Mouse (Mus musculus): ENCODE data around the gene Stx18. TPM values are rescaled to one million over a fixed set of nuclear protein-coding genes. Genes with fewer than 3 reads are reported as not detected.

Gene Stx18
- polyA plus RNA-seq, 1 experiment from 2014 or later: 32.6 TPM

DNA sequence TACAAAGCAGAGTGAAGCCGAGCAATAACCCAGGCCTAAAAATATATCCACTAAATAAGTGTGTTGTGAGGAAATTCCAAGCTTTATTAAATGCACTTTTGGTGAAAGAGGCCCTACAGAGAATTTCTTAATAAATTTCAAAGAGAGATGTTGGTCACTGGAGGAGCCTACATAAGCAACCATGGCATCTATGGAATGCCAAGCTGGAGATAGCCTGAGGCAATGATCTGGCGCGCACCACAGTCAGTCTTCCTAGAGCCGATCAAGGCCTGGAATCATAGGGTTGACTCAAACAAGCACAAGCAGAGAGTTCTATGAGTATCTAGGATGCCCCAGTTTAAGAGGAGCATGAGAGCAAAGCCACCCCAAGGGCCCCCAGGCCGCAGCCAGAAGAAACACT lies 10.9 kb upstream of the Stx18 start:
- ATAC-seq: no peak
- 84% methylated on average over 5 of the region's 5 CpGs for WGBS
- no peak overlapping the region for H3K4me3 ChIP-seq (ENCODE audit: low read depth, low read length)
- no peak overlapping the region for H3K4me2 ChIP-seq (ENCODE audit: low read length)
- H3K27ac ChIP-seq (ENCODE audit: low read length): no peak overlapping the region
- no peaks in the 10 kb centered on the region for H3K4me1 ChIP-seq (ENCODE audit: control insufficient read depth, insufficient read depth, low read length)
- H3K9ac ChIP-seq (ENCODE audit: low read depth, low read length): no peak overlapping the region
- H3K27me3 ChIP-seq (ENCODE audit: control insufficient read depth, insufficient read depth, low read depth, low read length): no peaks in the 10 kb centered on the region
- no peaks in the 10 kb centered on the region for H3K9me3 ChIP-seq (replicated peaks; ENCODE audit: control insufficient read depth, low read length, poor library complexity, severe bottlenecking)
- H3K36me3 ChIP-seq (ENCODE audit: control insufficient read depth, insufficient read depth, low read length): no peaks in the 10 kb centered on the region

GRCm38 (mm10) chr5:38038274-38038673 lies 268 bp upstream of the Stx18 start:
- Histone ChIP-seq H3K4me2 (ENCODE audit: low read length) (peak overlapping the region; percentile 90), H3K4me1 (ENCODE audit: control insufficient read depth, insufficient read depth, low read length) (peaks cover 20% of the 10 kb centered on the region), H3K4me3 (ENCODE audit: low read depth, low read length) (peak overlapping the region; percentile 76), H3K36me3 (ENCODE audit: control insufficient read depth, insufficient read depth, low read length) (0 out of 2 replicates have a peak, but pooled peaks cover 3% of the 10 kb centered on the region), H3K27me3 (ENCODE audit: control insufficient read depth, insufficient read depth, low read depth, low read length) (peaks cover 5% of the 10 kb centered on the region; the same call in 1 of the 2 replicates), H3K27ac (ENCODE audit: low read length) (no peak overlapping the region), H3K9me3 (replicated peaks; ENCODE audit: control insufficient read depth, low read length, poor library complexity, severe bottlenecking) (no peaks in the 10 kb centered on the region), H3K9ac (ENCODE audit: low read depth, low read length) (peak overlapping the region; percentile 78)
- WGBS: 18% methylated on average over 9 of the region's 9 CpGs
- no peak for ATAC-seq

DNA sequence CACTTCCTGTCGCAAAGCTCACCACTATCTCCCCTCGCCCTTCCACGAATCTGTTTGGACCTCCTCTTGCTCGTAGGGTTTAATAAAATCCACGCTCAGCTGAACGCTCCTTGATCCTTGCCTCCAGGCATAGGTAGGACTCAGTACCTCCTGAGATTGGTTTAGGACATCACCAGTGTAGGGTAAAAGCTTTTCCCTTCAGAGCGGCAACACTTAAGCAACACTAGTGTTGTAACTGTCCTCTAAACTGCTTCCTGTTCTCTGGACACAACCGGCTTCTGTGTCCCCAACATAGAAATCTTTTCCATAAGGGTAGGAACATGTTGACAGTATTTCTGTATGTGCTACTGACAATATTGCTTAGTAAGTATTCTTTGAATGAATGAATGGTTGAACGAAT lies 1.3 kb downstream of the Stx18 start:
- H3K9me3 ChIP-seq (replicated peaks; ENCODE audit: control insufficient read depth, low read length, poor library complexity, severe bottlenecking): no peaks in the 10 kb centered on the region
- peak overlapping the region; percentile 76 for H3K4me3 ChIP-seq (ENCODE audit: low read depth, low read length)
- 0 out of 2 replicates have a peak, but pooled peaks cover 3% of the 10 kb centered on the region for H3K36me3 ChIP-seq (ENCODE audit: control insufficient read depth, insufficient read depth, low read length)
- 30% methylated on average over 9 of the region's 9 CpGs for WGBS
- peaks cover 3% of the 10 kb centered on the region; the same call in 1 of the 2 replicates for H3K27me3 ChIP-seq (ENCODE audit: control insufficient read depth, insufficient read depth, low read depth, low read length)
- ATAC-seq: no peak; the same call in 1 of the 2 replicates
- peak overlapping the region; percentile 77 for H3K4me2 ChIP-seq (ENCODE audit: low read length)
- H3K27ac ChIP-seq (ENCODE audit: low read length): 0 out of 2 replicates have a peak overlapping the region, but pooled peaks have one; percentile 81
- H3K9ac ChIP-seq (ENCODE audit: low read depth, low read length): peak overlapping the region; percentile 78
- peaks cover 20% of the 10 kb centered on the region for H3K4me1 ChIP-seq (ENCODE audit: control insufficient read depth, insufficient read depth, low read length)

- WGBS: 77% methylated on average over 2 of the region's 2 CpGs
- Histone ChIP-seq H3K9ac (ENCODE audit: low read depth, low read length) (no peak overlapping the region), H3K4me3 (ENCODE audit: low read depth, low read length) (no peak overlapping the region), H3K9me3 (replicated peaks; ENCODE audit: control insufficient read depth, low read length, poor library complexity, severe bottlenecking) (no peaks in the 10 kb centered on the region), H3K4me2 (ENCODE audit: low read length) (no peak overlapping the region), H3K27me3 (ENCODE audit: control insufficient read depth, insufficient read depth, low read depth, low read length) (no peaks in the 10 kb centered on the region), H3K36me3 (ENCODE audit: control insufficient read depth, insufficient read depth, low read length) (0 out of 2 replicates have a peak, but pooled peaks cover 3% of the 10 kb centered on the region), H3K4me1 (ENCODE audit: control insufficient read depth, insufficient read depth, low read length) (peaks cover 11% of the 10 kb centered on the region), H3K27ac (ENCODE audit: low read length) (no peak overlapping the region)
- no peak for ATAC-seq
Observed at GRCm38 (mm10) chr5:38044923-38045322, 6.4 kb downstream of the Stx18 start.

DNA sequence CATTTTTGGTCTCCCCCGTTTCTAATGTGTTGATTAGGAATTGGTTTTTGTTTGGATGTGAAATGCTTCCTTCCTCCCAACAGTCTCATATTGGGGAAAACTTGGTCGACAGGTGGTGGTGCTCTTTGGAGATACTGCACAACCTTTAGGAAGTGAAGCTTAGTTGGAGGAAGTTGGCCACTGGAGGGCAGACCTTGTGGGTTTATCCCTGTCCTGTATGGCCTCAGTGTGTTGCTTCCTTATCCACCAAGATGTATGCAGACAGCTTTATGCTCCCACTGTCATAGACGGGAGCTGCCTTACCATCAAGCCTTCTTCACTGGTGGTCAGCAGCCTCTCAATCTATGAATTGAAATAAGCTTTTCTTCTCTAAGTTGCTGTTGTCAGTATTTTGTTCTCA lies 9.6 kb downstream of the Stx18 start:
- H3K4me2 ChIP-seq (ENCODE audit: low read length): no peak overlapping the region
- H3K9ac ChIP-seq (ENCODE audit: low read depth, low read length): no peak overlapping the region
- ATAC-seq: no peak
- H3K27ac ChIP-seq (ENCODE audit: low read length): no peak overlapping the region
- 49% methylated on average over 3 of the region's 3 CpGs for WGBS
- H3K27me3 ChIP-seq (ENCODE audit: control insufficient read depth, insufficient read depth, low read depth, low read length): no peaks in the 10 kb centered on the region
- H3K36me3 ChIP-seq (ENCODE audit: control insufficient read depth, insufficient read depth, low read length): no peaks in the 10 kb centered on the region
- no peaks in the 10 kb centered on the region for H3K9me3 ChIP-seq (replicated peaks; ENCODE audit: control insufficient read depth, low read length, poor library complexity, severe bottlenecking)
- no peaks in the 10 kb centered on the region for H3K4me1 ChIP-seq (ENCODE audit: control insufficient read depth, insufficient read depth, low read length)
- no peak overlapping the region for H3K4me3 ChIP-seq (ENCODE audit: low read depth, low read length)

DNA sequence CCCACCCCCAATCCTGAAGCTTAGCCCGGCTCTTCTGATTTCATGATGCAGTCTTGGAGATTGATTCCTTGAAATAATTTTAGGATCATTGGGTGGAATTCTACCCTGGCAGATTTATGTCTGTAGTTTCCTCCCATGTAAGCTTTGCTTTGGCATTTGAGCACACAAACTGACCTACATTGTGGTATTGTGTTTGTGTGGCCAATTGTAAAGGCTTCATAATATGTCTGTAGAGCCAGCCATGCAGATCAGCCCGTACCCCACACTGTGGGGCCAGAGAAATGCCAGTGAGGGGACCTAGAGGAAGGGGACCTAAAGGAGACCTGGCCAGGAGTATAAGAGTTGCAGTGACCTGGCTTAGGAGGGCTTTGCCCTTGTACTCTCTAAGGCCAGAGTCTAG lies 22.5 kb downstream of the Stx18 start:
- Histone ChIP-seq H3K27me3 (ENCODE audit: control insufficient read depth, insufficient read depth, low read depth, low read length) (no peaks in the 10 kb centered on the region), H3K36me3 (ENCODE audit: control insufficient read depth, insufficient read depth, low read length) (no peaks in the 10 kb centered on the region), H3K27ac (ENCODE audit: low read length) (no peak overlapping the region), H3K9me3 (replicated peaks; ENCODE audit: control insufficient read depth, low read length, poor library complexity, severe bottlenecking) (no peaks in the 10 kb centered on the region), H3K4me2 (ENCODE audit: low read length) (no peak overlapping the region), H3K9ac (ENCODE audit: low read depth, low read length) (no peak overlapping the region), H3K4me1 (ENCODE audit: control insufficient read depth, insufficient read depth, low read length) (no peaks in the 10 kb centered on the region; the same call in 1 of the 2 replicates), H3K4me3 (ENCODE audit: low read depth, low read length) (no peak overlapping the region)
- ATAC-seq: no peak
- 19% methylated on average over 2 of the region's 2 CpGs for WGBS

DNA sequence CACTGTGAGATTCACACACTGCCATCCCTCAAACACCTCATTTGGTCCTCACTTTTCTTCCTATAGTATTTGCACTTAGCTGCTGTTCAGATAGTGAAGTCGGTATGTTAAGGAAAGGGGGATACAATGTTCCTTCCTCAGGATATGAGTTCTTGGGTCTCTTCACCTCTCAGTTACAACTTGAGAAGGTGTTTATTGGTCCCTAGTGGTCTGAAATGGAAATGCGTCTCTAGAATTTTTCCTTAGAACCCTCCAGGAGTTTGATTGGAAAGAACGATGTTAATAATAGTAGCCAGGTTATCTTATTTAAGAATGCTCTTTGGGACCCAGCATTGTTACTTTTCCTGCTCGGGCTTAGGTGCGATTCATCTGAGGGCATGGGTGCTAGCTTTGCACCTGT lies 24.2 kb downstream of the Stx18 start:
- H3K4me2 ChIP-seq (ENCODE audit: low read length): no peak overlapping the region
- H3K36me3 ChIP-seq (ENCODE audit: control insufficient read depth, insufficient read depth, low read length): no peaks in the 10 kb centered on the region
- H3K9me3 ChIP-seq (replicated peaks; ENCODE audit: control insufficient read depth, low read length, poor library complexity, severe bottlenecking): no peaks in the 10 kb centered on the region
- H3K27ac ChIP-seq (ENCODE audit: low read length): no peak overlapping the region
- H3K4me3 ChIP-seq (ENCODE audit: low read depth, low read length): no peak overlapping the region
- no peak overlapping the region for H3K9ac ChIP-seq (ENCODE audit: low read depth, low read length)
- H3K4me1 ChIP-seq (ENCODE audit: control insufficient read depth, insufficient read depth, low read length): no peaks in the 10 kb centered on the region; the same call in 1 of the 2 replicates
- WGBS: 19% methylated on average over 5 of the region's 5 CpGs
- no peaks in the 10 kb centered on the region for H3K27me3 ChIP-seq (ENCODE audit: control insufficient read depth, insufficient read depth, low read depth, low read length)
- ATAC-seq: no peak

DNA sequence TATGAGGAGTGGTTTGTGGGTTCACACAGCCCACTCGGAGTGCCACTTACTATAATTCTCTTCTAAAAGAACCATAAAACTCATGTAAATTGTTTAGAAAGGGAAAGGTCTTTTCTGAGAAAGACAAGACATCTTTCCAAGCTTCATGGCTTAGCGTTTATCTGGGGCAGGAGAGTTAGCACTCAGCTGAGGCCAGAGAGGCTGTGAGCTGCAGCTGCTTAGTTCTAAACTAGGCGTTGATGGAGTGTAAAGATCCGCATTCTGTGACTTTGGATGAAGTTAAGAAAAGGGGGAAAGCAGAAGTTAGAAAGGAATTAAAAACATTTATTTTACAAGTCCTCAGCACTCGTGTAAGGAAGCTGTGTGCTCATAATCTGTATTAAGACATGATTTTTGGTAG lies 24.8 kb downstream of the Stx18 start:
- Histone ChIP-seq H3K27me3 (ENCODE audit: control insufficient read depth, insufficient read depth, low read depth, low read length) (no peaks in the 10 kb centered on the region), H3K4me1 (ENCODE audit: control insufficient read depth, insufficient read depth, low read length) (no peaks in the 10 kb centered on the region; the same call in 1 of the 2 replicates), H3K4me2 (ENCODE audit: low read length) (no peak overlapping the region), H3K4me3 (ENCODE audit: low read depth, low read length) (no peak overlapping the region), H3K36me3 (ENCODE audit: control insufficient read depth, insufficient read depth, low read length) (no peaks in the 10 kb centered on the region), H3K9ac (ENCODE audit: low read depth, low read length) (no peak overlapping the region), H3K9me3 (replicated peaks; ENCODE audit: control insufficient read depth, low read length, poor library complexity, severe bottlenecking) (no peaks in the 10 kb centered on the region), H3K27ac (ENCODE audit: low read length) (no peak overlapping the region)
- WGBS: 59% methylated on average over 5 of the region's 5 CpGs
- ATAC-seq: no peak

DNA sequence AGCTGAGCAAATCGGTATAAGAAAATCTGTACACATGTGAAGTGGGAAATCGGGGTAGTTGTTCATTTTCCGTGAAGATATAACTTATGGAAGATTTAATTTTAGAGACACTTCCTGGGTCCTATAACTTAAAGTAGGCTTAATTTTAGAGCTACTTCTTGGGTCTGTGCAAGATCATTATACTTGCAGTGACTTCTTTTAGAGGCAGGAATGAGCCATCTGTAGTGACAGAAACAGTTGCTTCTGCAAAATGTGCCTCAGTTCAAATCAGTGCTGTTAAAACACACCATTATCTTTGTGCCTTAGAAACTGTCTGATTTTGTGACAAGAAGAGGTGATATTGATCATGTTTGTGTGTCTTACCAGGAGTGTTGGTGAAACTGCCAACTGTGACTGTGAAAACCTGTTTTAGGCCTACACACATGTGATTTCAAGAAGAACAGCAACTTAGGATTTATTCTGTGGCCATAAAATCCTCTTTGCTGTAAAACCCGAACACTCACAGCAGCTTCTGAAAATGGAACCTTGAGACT lies 25.6 kb downstream of the Stx18 start:
- Histone ChIP-seq H3K9ac (ENCODE audit: low read depth, low read length) (no peak overlapping the region), H3K27ac (ENCODE audit: low read length) (no peak overlapping the region), H3K4me2 (ENCODE audit: low read length) (no peak overlapping the region), H3K9me3 (replicated peaks; ENCODE audit: control insufficient read depth, low read length, poor library complexity, severe bottlenecking) (no peaks in the 10 kb centered on the region), H3K4me3 (ENCODE audit: low read depth, low read length) (no peak overlapping the region), H3K27me3 (ENCODE audit: control insufficient read depth, insufficient read depth, low read depth, low read length) (no peaks in the 10 kb centered on the region), H3K4me1 (ENCODE audit: control insufficient read depth, insufficient read depth, low read length) (no peaks in the 10 kb centered on the region; the same call in 1 of the 2 replicates), H3K36me3 (ENCODE audit: control insufficient read depth, insufficient read depth, low read length) (no peaks in the 10 kb centered on the region)
- no peak for ATAC-seq
- 90% methylated on average over 4 of the region's 4 CpGs for WGBS

All from midbrain, embryonic 16.5 days (tissue).